Mouse (Mus musculus): ENCODE results near the gene Cant1.
"Not testable (repeated sequence)": the region's sequence is repeated elsewhere in the genome, so short reads cannot be mapped to it uniquely, and the experiment has no call there.

Cant1 gene

GRCm38 (mm10) chr11:118407318-118407910, 11.5 kb downstream of the Cant1 start:
- peak in 1 of 2 experiments; percentile 42 for DNase-seq

DNA sequence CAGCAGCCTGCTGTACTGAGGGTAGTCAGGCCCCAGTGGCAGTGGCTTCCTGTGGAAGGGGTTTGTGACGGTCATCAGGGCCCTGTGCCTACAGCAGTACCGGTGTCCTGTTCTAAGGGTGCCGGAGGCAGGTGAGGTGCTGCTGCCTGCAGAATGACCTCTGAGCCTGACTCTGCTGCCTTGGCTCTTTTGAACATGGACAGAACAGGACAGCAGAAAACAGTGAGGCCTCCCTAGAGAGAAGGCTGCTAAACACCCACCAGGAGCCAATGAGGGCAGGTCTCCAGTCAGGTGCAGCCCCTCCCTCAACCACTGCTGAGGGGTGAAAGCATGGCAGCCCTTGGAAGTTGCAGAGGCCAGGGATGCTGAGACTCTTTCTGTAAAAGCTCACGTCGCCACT, 12.4 kb downstream of the Cant1 start:
- DNase-seq, result peak in 1 of 2 experiments; percentile 3

- DNase-seq, result peak in 1 of 2 experiments; percentile 3
Measured at GRCm38 (mm10) chr11:118405311-118405710, 13.6 kb downstream of the Cant1 start.

DNA sequence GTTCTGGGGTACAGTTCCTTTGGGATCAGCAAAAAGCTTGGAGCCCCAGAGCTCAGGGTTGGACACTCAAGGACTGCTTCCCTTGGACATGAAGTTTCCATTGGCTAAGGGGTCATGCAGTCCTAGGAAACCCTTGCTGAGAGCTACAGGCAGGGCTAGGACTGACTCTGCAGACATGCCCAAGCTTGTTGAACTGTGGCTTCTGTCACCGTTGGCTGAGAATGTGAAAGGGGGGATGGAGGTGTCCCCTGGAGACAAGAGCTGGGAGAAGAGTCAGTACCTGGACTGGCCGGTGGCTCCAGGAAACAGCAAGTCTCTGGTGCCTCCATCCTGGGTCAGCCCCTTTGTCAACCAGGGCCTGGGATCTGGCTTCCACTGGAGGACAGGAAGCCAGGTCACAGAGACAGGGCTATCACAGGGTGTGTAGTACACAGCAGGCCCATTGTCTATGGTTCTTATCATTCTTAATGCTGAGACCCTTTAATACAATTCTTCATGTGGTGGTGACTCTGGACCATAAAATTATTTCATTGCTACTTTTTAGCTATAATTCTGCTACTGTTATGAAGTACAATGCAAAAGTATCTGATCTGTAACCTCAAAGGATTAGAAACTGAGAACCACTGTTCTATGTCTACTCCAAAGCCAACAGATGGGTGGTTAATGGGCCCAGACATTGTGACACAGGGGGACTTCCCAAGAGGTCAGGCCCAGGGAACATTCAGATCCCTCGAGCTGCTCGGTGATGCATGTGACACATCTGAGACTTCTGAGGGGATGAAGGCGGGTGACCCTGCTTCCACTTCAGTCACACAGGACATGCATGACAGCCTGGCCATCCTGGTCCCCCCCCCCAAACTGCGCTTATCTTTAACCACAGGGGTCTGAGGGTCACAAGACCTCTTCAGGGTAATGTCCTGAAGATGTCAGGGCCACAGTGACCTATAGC, 14.7 kb downstream of the Cant1 start:
- DNase-seq, result peak in 1 of 2 experiments; percentile 5

- no peak for DNase-seq
Measured at GRCm38 (mm10) chr11:118403183-118403582, 15.7 kb downstream of the Cant1 start.

DNA sequence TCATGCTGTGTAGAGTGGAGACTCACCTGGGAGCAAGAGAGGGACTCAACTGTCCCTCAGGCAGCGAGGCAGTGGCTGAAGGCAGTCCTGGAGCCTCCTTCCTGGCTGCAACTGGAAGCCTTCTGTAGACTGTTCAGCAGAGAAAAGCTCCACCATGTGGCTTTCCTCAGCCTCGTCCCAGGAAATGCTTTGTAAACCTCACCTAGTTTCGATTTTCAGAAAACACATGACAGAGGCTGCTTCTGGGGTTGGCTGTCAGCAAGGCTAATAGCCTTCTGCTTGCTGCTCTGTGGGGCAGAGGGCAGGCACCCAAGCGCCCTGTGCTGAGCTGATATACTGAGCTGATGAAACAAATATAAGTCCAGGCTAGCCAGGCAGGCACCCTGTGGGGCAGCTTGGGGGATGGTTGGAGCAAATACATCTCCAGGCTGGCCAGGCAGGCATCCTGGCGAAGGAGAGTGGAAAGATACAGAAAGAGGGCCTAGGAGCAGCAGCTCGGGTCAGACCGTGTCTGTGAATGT, 17.1 kb downstream of the Cant1 start, which contains the start of gene Lgals3bp:
Lgals3bp (minus strand) TSS at position 333 of the 521 bp plus-strand sequence.
- DNase-seq, result peak in 1 of 2 experiments; percentile 10

- peak in 1 of 2 experiments; percentile 2 for DNase-seq
Measured at GRCm38 (mm10) chr11:118401195-118401594, 17.7 kb downstream of the Cant1 start.

DNA sequence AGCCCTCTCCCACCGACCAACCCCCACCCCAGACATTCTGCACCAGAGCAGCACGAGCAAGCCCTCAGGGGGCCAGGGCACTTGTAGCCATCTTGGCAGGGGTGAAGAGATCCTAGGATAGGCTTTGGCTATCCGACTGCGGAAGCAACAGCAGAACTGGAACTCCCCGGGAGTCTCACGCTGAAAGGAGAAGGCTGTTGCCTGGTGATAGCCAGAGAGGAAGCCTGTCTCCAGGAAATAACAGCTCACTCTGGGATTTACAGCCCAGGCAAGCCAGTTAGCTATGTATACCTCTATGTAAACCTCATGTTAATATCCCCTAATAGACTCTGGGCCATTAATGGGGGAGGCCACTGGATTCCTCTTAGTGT, 18.3 kb downstream of the Cant1 start:
- peak in 1 of 2 experiments; percentile 4 for DNase-seq

GRCm38 (mm10) chr11:118399891-118400565, 18.9 kb downstream of the Cant1 start:
- DNase-seq, result no peak

GRCm38 (mm10) chr11:118397806-118398530, 20.9 kb downstream of the Cant1 start:
- DNase-seq, result peak in 1 of 2 experiments; percentile 3

DNA sequence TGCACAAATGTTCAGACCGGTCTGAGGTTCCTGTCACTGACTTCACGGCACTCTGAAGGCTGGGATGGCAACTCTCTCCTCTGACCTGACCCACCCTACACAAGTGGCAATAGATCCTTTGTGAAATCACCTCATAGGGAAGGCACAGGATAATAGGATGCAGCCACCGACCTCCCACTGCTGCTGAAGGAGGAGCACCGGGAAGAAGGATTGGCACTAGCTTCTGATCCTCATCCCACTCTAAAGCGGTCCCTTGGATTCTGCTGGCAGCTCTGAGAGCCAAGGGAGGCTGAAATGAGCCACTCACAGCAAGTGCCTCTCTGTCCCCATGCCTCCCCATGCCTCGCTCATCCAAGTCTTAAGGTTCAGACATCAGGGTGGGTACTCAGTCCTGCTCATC, 24.3 kb downstream of the Cant1 start:
- no peak for DNase-seq

- DNase-seq, result no peak
Measured at GRCm38 (mm10) chr11:118393991-118394390, 24.9 kb downstream of the Cant1 start.

- not testable (repeated sequence) for DNase-seq
Measured at GRCm38 (mm10) chr11:118387816-118388215, 31.1 kb downstream of the Cant1 start.

DNA sequence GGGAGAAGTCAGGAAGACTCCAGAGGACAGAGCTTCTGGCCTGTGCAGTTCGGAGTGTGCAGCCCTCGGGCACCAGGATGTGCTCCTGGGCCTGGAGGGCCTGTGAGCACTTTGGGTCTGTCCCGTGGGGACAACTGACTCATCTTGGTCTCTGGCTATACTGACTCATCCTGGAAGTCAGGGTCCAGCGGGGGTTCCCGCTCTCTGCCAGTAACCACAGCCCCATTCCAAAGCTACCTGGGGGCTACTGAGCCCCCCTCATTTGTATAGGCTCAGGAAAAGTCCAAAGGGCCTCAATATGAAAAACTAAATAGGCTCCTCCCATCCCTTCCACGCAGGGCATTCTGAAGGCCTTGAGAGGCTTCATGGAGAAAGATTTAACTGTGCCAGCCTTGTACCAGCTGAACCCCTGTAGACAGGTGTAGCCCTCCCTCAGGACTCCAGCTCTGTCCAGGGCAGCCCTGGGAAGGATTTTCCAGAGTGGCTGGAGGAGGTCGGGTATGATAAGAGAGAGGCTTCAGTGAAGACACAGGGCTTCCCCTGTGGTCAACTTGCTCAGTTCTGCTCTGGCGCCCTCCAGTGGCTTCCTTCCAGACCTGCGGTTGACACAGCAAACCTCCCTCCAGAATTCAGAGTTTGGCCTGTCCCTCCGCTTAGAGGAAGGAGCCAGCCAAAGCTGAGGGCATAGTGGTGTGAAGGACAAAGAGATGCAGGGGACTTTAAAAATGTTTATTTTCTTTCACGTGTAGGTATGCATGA, 39.5 kb downstream of the Cant1 start:
- peak; percentile 55 to 82 for DNase-seq

DNA sequence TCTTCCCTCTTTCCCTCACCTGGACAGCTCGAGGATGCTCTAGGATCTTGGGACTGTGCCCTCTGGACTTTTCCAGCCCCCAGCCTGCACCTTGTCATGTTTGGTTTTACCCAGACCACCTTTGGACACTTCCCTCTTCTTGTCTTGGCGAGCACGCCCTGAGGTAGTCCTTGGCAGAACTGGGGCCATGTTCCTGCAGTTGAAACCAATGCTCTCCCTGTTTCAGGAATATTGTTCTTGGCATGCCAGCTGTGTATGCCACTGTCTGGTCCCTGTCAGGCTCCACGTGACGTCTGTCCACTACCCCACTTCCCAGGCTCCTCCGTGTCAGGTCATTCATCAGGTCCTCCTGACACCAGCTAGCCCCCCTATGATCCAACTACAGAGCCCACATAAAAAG, 40.2 kb downstream of the Cant1 start:
- no peak for DNase-seq

GRCm38 (mm10) chr11:118376323-118376722, 42.6 kb downstream of the Cant1 start:
- DNase-seq, result not testable (repeated sequence)

- DNase-seq, result no peak
Measured at GRCm38 (mm10) chr11:118375881-118376280, 43.0 kb downstream of the Cant1 start.

DNA sequence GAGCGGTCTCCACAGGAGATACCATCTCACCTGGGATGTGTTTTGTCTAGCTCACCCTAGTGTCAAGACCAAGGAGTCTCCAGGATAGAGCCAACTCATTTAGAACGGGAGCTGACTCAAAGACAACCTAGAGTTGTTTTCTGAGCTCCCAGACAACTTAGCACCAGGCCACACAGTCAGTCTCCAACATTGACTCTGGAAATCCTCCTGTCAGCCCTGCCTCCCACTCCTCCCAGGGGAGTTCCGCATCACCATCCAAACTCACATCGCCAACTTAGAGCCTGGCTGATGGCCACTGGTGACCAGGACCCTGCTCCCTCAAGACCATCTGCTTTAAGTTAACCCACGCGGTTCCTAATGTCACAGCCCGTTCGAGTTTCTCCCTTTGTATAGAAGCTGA, 43.4 kb downstream of the Cant1 start:
- no peak for DNase-seq

DNA sequence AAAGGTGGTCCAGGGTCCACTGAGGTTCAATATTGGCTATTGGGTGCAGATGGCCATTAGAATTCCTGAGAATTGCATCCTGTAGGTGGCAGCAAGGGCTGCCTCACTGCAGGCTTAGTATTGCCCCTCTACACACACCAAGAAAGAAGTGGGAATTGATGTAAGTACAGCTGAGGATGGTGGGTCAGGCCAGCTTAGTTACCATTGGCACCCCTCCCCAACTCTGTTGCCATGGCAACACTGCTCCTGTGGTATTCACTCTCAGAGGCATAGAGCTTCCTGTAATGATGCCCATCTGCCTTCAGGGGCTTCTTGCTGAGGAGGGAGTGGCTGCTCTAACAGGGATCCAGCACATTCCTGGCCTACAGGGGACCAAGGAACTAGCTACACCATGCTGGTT, 43.9 kb downstream of the Cant1 start:
- DNase-seq, result no peak

- DNase-seq, result no peak
Measured at GRCm38 (mm10) chr11:118374506-118374905, 44.4 kb downstream of the Cant1 start.

DNA sequence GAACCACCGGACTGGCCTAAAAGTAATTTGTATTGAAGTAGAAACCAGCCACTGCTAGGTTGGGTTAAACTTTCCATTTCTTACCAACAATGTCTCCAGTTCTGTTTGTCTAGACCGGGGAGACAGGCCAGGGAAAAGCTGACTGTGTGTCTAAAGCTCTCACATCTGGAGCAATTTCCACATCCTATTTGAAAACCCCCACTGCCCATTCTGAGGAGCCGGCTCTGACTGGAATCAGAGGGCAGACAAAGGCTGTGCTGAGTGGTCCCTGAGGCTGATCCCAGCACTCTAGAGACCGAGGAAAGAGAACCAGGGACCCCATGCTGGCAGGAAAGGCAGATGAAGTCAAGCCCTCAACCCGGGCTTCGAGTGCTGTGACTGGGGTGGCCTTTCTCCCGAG, 46.2 kb downstream of the Cant1 start:
- no peak for DNase-seq

DNA sequence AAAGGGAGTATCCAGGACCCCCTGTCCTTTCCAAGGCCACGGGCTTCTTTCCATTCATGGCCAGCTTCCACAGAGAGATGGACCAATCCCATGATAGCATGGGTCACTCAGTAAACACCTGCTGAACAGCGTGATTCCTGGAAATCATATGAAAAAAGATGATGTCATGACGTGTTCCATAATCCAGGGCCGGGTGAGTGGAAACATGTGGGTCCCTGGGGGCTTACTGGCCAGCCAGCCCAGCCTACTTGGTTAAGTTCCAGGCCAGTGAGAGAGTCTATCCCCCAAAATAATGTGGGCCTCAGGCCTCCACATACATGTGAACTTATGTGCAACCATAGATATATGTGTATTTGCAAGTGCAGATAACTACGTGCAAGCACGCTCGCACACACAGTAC, 47.0 kb downstream of the Cant1 start:
- no peak for DNase-seq

Measured in spleen, adult 18-20 months (tissue).